Mouse (Mus musculus): ENCODE measurements around the gene Gm10073.

- TF ChIP-seq ZC3H11A (IDR thresholded peaks at IDR 0.05; ENCODE audit: borderline replicate concordance, low read depth, low read length) (peak; percentile 86), ZNF384 (IDR thresholded peaks at IDR 0.05; ENCODE audit: low read depth, low read length) (no peak), MAFK (IDR thresholded peaks at IDR 0.05; ENCODE audit: insufficient read depth, low read depth, low read length) (no peak), CHD2 (IDR thresholded peaks at IDR 0.05; ENCODE audit: low read depth, low read length) (no peak)
Measured at GRCm38 (mm10) chr8:106530566-106530965, 42.7 kb downstream of the Gm10073 start.

All from ES-E14 (cell line).